Mouse (Mus musculus) heart, adult 9 months (tissue): ENCODE data around the gene Pla2g4a.
"Not testable (repeated sequence)": the region's sequence is repeated elsewhere in the genome, so short reads cannot be mapped to it uniquely, and the experiment has no call there.

Experiments used
- DNase-seq, 2 experiments: peaks; one replicate each; pipeline ENCODE4 v3.0.0; 2022; ENCODE audit warnings: low spot score in 2 of 2

Pla2g4a gene

DNA sequence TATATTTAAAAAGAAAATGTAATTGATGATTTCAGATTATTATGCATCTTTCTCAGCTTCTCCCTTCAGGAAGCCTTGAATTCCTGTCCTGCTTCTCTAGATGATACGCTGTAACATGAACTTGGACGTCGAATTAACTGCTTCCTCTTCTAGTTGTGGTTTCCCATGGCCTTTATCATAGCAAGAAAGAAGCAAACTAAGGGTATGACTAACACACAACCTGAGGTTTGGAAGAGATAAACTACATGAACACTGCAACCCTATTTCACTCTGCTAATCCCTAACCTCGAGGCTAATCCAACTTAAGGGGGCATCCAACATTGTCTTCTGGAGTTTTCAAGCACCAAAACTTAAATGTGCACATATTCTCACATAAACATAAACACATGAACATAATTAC is 23.3 kb downstream of the Pla2g4a start:
- no peak for DNase-seq

DNA sequence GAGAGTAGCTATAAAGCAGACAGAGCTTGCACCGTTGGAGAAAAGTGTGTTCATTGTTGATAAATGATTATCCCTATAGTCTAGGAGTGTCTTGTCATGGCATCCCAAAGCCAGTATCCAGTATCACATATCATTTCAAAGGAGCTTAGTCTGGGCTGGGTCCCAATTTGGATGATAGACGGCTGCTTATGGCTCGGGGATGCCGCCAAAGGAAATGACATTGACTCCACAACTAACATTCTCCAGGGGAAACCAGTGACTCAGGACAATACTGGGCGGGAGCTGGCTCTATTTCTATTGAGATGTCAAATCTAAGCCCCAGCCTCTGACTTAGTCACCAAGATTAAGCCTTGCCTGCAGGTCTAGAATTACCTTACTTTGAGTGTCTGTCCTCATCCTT is 31.9 kb downstream of the Pla2g4a start:
- no peak for DNase-seq

DNA sequence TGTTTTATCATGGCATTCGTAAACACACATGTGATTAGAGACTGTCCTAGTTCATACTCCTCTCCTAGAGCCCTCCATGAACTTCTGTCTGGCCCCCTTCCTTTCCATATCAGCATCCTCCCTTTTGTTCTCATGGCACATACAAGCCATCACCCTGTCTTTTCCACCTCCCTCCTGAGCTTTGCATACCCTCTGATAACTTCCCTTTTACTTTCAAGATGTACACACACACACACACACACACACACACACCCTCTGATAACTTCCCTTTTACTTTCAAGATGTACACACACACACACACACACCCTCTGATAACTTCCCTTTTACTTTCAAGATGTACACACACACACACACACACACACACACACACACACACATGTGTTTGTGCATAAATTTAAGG is 37.4 kb downstream of the Pla2g4a start:
- DNase-seq, result not testable (repeated sequence)

DNA sequence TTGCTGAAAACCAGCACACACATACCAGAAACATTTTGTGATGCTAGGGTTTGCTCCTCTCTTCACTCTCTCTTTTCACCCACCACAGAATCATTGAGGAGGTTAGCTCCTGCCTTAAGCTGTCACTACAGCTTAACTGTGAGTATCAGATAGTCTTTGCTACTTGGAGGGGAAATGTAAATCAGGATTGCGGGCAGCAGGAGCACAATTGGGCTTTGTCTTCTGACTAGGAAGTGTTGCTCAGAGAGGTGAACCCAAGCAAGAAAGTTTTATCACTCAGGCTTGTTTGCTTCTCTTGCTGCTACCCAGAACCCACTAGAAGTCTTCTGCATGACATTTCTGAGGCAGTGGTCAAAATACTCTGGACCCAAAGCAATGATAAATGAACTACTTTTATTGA is 38.9 kb downstream of the Pla2g4a start:
- DNase-seq, result no peak

DNA sequence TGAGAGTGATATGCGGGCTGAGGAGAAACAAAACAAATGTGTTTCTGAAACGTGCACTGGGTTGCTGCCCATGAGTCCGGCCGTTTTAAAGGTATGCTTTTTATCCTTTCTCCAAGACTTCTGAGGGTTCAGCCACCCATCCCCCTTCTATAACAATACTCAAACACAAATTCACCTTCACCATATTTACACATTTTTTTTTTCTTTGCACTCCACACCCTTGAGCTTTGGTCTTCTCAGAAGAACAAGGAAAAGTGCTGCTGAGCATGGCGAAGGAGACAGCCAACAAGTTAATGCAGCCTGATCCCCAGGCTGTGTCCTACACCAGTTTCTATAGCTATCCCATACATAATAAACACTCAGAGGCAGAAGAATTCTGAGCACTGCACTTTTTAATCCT is 39.8 kb downstream of the Pla2g4a start:
- no peak for DNase-seq

DNA sequence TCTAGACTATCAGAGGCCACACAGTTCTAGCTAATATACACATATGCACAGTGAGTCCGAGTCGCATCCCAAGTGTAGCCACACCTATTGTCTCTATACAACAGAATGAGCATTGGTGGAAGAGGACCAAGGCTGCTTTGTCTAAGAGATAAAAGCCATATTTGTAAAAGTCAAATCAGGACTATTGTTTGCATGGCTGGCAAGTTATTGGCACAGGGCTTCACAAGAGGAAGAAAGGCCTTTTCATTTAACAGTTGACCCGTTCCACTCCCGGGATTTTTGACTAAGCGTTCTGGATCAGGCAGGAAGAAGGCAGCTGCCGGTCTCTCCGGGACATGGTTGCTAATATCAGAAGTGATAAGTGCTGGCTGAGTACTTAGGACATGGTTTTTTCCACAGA is 41.8 kb downstream of the Pla2g4a start:
- peak; percentile 19 to 28 for DNase-seq

DNA sequence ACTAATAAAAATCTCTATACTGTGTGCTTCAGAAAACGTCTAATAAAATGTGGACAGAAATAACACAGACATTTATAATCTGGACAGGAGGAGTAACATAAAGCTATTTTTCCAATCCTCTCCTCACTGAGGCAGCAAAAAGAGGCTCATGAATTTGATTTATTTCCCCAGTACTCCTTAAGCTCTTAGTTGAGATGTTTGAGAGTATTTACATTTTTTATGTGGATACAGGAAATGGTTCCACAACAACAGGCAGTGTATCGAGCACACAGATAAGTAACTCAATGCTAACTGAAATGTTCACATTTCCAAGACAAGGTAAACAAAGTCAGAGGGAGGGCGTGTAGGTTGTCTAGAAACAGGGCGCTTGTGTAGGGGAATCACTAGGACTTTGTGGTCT is 48.1 kb downstream of the Pla2g4a start:
- DNase-seq, result no peak

DNA sequence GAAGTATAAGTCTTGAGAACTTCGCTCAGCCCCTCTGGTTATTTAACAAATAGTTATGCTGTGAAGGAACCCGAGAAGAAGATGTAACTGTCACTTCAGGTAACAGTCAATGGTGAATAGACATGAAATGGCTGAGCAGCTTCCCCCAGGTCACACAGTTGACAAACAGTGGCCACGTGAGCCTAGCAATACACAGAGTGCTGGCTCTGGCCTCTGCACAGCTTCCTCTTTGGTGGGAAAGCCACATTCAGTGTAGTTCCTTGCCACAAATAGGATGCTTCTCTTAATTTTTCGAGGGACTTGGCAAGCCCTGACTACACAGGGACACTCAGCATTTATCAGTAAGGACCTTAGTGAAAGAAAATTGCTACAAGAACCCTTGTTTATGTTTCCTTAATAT is 50.0 kb downstream of the Pla2g4a start:
- no peak for DNase-seq

DNA sequence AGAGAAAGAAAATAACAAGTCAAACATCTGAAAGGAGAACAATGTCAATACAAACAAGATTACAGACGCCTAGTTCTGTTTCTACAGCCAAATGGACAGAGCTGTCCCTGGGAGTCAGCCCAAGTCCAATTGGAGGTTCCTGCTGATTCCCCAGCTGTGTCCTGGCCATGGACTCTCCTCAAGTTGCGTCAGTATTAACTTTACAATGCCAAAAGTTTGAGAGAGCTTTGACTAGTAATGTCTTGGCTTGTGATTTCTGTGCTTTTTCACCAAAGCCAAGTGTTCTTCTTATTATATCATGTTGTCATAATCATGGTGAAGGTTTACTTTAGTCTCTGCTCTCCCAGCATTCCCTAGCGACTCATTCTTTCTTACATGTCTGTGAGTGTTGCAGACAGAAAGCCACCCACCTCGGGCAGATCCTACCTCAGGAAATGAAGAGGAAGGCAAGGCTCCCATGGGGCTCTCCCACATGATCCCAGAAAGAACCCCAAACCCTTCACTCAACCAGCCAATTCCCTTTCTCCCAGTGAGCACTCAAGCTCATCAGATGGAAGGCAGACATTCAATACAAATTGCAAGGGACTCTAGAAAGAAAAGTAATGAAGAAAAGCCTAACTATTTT is 63.0 kb downstream of the Pla2g4a start:
- peak; percentile 75 to 79 for DNase-seq

DNA sequence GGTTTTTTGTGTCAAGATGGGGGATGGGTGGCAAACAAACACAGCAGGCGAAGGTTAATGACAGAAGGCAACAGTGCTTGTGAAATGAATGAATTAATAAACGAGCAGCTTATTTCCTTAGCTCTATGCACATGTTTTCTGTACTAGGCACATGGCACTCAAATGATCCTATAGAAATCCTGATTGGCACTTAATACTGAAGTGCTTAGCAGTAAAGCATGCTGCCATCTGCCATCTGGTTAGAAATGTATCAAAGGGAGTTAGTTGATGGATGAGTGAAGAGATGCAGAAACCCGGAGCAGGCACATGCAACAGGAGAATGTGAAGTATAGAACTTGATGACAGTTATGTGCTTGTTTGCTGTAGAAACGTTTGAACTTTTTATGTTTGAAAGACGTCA is 64.5 kb downstream of the Pla2g4a start:
- no peak for DNase-seq

DNA sequence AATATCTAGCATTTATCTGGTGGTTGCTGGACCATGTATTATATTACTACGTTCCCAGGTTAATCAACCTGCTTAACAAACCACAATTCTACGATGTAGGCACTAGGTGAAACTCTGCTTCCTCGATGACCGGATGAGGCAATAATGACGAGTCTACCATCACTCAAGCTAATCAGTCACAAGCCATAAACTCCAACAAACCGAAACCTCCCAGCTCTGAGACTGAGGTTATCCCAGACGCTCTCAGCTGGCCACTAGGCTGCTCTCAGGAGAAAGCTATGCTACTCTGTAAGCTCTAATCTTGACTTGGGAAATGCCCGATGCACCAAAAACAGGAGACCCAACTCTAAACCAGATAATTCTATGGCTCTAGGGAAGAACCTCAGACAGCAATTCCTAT is 66.2 kb downstream of the Pla2g4a start:
- DNase-seq, result no peak

DNA sequence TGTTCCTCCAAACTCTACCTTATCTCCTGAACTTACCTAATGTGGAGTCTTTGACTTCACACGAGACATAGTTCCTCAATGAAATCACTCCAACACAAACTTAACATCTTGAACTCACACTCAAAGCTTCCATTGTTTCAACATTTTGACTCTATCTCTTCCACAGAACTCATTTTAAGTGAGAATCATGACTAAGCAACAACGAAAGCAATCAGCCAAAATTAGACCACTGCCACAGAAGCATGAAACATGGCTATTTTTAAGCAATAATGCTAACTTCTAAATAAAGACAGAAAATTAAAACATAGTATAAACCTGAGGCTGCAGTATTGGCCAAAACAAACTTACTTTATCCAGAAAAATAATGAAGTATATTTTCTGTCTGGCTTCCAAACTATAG is 67.2 kb downstream of the Pla2g4a start:
- DNase-seq, result no peak

DNA sequence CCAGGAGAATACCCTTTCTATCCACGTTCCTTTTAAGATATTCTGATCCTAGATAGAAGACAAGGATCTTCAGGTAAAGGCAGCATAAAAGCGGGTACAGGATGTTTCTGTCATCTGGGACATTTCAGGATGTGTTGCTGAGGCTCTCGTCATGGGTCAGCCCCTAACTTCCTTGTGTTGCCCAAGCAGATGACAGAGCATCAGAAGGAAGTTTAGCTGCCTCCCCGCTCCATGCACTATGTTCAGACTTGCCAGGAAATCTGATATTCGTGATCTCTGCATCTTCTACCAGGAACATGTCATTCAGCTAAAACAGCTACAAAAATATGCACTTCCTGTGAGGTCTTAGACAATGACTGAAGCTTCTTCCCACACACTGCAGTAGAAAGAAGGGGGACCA is 70.0 kb downstream of the Pla2g4a start:
- no peak for DNase-seq

DNA sequence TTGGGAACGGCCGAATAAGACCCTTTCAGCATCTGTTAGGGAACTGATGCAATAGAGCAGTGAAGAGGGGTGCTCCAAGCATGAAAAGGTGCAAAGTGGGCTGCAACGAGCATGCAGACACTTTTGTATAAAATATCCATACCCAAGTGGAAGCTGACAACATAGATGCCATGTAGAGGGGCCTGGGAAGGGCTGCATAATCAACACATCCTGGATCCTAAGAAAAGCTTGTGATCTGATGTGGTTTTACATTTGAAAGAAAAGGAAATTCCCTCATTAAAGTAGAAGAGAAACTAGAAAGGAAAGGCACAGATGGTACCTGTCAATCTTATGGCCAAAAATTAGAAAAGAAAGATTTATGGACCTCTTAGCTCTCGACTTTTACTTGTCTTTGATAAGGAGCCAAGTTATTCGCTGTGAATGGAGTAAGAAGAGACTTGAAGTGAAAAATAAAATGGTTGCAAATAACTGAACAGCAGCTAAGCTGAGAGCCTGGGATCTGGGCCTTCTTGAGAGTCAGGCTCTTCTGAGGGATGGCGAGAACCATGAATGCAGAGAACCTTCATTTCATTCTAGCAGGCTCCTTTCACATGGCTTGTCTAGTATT is 78.6 kb downstream of the Pla2g4a start:
- DNase-seq, result no peak

DNA sequence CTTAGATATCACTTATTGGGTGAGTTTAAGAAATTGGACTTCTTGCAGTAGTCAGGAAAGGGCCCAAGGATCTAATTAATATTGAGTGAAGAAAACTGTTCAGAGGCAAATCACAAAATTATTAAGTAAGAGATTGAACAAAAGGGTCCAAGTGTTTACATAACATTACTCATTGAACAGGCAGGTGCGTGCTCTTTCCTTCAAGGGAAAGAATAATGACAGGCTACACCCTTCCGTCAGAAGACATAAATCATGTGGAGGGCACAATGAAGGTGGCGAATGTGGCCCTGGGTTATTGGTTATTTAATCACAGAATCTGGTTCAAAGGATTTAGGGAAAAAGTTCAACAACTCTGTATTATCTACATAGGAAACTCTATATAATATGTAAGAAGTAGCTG is 82.9 kb downstream of the Pla2g4a start:
- DNase-seq, result no peak

DNA sequence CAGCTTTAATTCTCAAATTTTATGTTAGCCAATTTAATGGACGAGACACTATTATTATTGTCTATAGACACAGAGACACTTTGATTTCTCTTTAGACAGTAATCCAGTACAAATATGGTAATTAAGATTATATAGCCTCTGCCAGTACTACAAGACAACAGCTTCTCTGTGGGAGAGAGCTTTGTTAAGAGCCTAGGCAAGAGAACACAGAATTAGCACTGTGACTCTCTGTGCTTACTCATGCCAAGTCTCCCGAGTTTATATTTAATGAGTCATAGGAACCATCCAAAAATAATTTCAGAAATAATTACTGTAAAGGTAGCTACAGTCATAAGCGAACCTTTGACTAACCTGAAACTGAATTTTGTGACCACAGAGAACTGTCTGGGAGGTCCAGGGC is 84.6 kb downstream of the Pla2g4a start:
- no peak for DNase-seq

DNA sequence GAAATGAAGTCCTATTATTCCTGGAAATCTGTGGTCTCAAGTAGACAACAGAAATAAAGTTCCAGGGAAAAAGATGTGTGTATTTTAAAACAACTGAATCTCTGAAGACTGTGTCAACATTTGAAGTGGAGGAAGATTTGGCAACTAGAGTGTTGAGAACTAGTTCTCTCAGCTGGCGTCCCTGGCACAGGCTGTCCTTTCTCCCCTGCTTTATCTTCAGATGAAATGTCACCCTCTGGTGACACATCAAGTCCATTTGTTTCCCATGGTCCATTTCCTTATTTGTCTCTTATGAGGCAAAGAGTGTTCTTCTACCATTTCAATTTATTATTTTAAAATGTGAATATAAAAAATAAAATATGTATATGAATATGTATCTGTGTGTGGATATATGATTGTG is 89.5 kb downstream of the Pla2g4a start:
- peak in 1 of 2 experiments; percentile 19 for DNase-seq

DNA sequence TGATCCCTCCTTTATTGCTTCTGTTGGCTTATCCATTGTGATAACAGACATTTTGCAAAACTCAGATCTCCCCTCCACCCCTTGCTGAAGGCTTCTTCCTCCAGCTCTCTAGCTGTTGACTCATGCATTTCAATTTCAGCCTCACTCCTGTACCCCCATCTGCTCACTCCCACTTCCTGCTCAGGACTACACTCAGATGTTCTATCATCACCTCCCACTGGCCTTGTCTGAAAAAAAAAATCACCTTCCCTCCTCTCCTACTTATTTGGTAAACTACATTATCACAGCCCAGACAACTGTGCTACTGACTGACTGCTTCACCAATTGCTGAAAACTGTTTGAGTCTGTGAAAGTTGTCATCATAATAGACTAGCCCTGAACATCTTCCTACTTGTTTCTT is 93.8 kb downstream of the Pla2g4a start:
- no peak for DNase-seq

DNA sequence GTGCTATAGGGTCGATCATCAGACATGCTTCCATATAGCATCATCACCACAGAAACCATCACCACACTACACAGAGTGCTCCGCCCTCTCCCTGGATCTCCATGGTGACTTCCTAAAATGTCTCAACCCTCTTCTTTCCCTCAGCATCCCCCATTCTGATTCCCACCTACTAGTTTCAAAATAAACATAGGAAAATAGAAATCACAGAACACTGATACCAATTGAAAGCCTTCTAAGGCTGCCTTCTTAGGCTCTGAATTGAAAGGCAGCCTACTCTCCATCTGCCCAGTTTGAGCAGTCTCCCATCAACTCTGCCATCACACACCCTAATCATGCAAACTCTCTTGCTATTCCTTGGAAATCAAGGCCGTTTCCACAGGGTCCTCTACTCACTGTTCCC is 94.9 kb downstream of the Pla2g4a start:
- no peak for DNase-seq

DNA sequence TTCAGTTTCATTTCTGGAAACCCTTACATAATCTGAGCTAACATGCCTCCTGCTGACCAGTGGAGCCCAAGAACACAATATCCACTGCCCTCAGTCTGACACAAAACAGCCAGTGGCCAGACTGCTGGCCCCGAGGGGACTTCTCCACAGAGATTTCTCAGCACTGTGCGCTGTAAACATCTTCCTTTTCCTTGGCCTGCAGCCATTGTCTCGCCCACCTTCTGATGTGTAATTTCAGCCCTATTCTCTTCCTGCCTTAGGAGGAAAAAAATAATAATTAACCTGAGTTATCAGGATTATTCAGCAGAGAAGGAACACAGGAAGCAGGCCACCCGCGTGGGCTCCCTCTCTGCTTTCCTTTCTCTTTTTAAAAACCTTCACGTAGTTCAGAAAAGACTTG is 98.3 kb downstream of the Pla2g4a start:
- peak; percentile 68 to 75 for DNase-seq

DNA sequence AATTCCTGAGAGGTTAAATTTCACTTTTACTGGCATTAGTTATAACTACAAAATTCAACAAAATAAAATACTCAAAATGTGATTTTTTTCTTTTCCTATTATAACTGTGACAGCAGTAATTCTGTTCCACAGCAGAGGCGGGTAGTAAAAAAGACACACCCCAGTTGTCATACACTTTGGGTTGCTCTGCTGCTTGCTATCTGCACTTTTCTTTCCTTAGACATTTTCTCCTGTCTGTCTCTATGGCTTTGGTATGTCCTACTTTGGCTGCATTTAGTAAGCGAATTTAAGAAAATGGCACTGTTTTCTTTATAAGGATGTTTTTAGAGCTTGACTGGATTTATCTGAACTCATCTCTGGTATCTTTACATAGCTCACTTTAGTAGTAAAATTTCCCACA is 98.9 kb downstream of the Pla2g4a start:
- no peak for DNase-seq

DNA sequence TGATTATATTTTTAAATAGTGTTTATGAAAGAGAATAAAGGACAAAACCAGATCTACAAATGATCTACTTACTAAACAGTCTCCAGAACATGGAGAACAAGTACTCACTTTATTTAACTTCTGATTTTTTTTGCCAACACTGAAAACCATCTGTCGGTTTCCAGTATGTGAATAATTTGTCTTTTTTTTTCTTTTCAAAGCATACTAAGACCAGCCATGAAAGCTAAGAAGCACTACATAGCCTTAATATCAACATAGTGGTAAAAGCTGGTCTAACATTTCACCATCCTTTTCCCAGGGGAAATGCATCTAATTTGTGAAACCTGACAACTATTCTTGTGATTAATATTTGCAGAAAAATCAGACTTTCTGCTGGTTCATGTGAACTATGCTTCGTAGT is 99.5 kb downstream of the Pla2g4a start:
- no peak for DNase-seq

DNA sequence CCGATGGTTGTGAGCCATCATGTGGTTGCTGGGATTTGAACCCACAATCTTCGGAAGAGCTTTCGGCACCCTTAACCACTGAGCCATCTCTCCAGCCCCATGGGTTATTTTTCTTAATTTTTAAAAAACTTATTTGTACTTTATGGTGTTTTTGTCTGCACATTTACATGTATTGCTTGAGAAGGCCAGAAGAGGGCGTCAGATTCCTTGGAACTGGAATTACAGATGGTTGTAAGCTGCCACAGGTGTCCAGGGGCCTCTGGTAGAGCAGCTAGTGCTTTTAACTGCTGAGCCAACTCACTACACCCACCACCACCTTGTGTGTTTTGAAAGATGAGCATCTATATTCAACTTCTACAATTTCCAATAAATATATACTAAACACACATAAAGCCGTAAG is 102.4 kb downstream of the Pla2g4a start:
- no peak for DNase-seq

DNA sequence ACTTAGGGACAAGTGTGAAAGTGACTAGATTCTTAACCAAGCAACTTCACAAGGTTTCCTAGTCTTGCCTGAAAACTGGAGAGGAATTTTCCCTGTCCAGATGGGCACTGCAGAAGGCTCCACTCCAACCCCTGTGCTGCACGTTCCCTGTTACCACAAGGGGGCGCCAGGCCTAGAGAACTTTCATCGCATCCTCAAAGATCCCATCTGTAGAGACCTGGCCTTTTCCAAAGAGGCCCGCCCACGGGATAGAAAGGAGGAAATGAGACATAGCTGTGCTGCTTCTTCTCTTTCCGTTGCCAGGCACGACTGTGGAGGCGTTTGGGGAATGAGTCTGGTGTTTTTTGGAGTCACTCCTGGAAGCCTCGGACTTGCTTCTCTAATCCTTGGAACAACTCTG is 104.4 kb downstream of the Pla2g4a start:
- DNase-seq, result peak; percentile 66 to 74
